ENCODE assay signal across 10 mouse cellular contexts in the genomic region with DNA sequence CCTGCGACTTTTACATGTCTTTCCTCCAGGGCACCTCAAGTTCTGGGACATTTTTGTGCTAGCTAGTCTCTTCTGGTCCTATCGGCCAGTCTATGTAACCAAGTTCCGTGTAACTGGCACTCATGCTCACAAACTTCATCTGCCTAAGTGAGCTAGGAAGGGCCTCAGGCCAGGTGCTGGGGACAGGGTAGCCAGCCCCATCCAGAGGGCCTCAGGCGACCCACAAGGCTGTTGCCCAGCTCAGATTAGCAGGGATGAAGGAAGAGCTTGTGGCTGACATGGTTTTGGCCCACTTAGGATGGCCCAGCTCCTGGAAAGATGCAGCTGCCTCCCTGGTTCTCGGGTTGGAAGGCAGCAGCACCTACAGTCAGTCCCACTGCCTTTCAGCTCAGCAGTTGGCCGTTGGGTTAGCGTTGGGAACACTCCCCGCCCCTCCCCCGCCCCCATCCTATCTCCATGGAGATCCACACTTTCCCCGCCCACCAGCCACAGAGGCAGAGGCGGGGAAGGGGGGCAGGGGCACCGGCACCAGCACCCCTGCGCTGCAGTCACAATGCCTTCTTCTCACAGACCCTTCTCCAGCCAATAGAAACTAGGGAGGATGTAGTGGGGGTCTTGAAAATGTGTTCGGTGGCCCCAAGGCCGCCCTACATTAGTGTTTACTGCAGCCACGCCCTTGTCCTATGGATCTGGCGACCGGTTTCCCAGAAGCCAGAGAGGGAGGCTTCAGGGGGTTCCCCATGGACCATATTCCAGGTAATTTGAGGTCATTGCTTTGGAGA. TPM values are rescaled to one million over a fixed set of nuclear protein-coding genes. Genes with fewer than 3 reads are reported as not detected.
DNase-seq lines count a peak whose midpoint lies in the region; ATAC-seq and TF ChIP-seq lines count a peak whose summit lies in the region.
"Had no signal": no experiment of that assay in that cellular context is flagged by ENCODE, and none has a peak within 500 bp of the region (broad histone marks: within the 10 kb centered on the region; RNA-seq: fewer than 3 reads in every experiment).

No protein-coding gene starts in this region.

- H3K36me3 ChIP-seq in G1E (replicated peaks): peaks cover 32% of the 10 kb centered on the region
- no peaks in the 10 kb centered on the region; the same call in 1 of the 2 replicates for H3K36me3 ChIP-seq in liver, embryonic 16.5 days (ENCODE audit: control insufficient read depth, insufficient read depth)

- peak overlapping the region; percentile 63; the same call in 1 of the 2 replicates for H3K4me3 ChIP-seq in G1E (ENCODE audit: low read depth, low read length)
- no peak overlapping the region for H3K4me3 ChIP-seq in embryonic fibroblast, embryonic 13.5 days (ENCODE audit: insufficient read depth, low read length)
- peak overlapping the region; percentile 41 for H3K4me3 ChIP-seq in liver, embryonic 16.5 days (ENCODE audit: low read depth, low read length)
- H3K4me3 ChIP-seq: megakaryocyte, embryonic 14.5 days had no signal

- H3K9me3 ChIP-seq in G1E (replicated peaks): no peaks in the 10 kb centered on the region
- H3K9me3 ChIP-seq in liver, embryonic 16.5 days (replicated peaks; ENCODE audit: control insufficient read depth, low read length): no peaks in the 10 kb centered on the region
- H3K9me3 ChIP-seq: megakaryocyte, embryonic 14.5 days had no signal

- ATAC-seq in G1E (ENCODE audit: extremely low read depth, insufficient number of reproducible peaks, low FRiP score, poor library complexity, severe bottlenecking): 0 out of 2 replicates have a peak, but pooled peaks have one; percentile 26
- peak; percentile 72 for ATAC-seq in liver, embryonic 16.5 days (ENCODE audit: low read depth)
- ATAC-seq: Patski had no signal

- peaks cover 61% of the 10 kb centered on the region for H3K4me1 ChIP-seq in G1E (ENCODE audit: insufficient read depth, low read depth, low read length)
- H3K4me1 ChIP-seq in embryonic fibroblast, embryonic 13.5 days (ENCODE audit: control insufficient read depth, insufficient read depth, low read length): peaks cover 12% of the 10 kb centered on the region
- peaks cover 16% of the 10 kb centered on the region for H3K4me1 ChIP-seq in liver, embryonic 16.5 days (ENCODE audit: control insufficient read depth, low read depth, low read length)

- peak overlapping the region; percentile 42 for H3K4me2 ChIP-seq in liver, embryonic 16.5 days (ENCODE audit: low read depth, low read length)

- no peak for TF ChIP-seq CTCF in G1E (IDR thresholded peaks at IDR 0.05; ENCODE audit: low read depth, low read length)
- TF ChIP-seq CTCF in embryonic fibroblast, embryonic 13.5 days (IDR thresholded peaks at IDR 0.05; ENCODE audit: borderline replicate concordance, insufficient read depth, low read length): no peak

- intact Hi-C loops in gastrocnemius, postnatal 14 days (cut with DNase I; ENCODE audit: low total_unique reads): loop anchor here (5.0 kb wide), 1 partner anchor 87 kb away; no protein-coding TSS in a partner anchor

- H3K27me3 ChIP-seq in G1E (ENCODE audit: insufficient read depth, low read length): peaks cover 2% of the 10 kb centered on the region; the same call in 1 of the 2 replicates
- no peaks in the 10 kb centered on the region for H3K27me3 ChIP-seq in liver, embryonic 16.5 days (ENCODE audit: control insufficient read depth, insufficient read depth, low read depth, low read length)
- H3K27me3 ChIP-seq: Patski had no signal

- WGBS in liver, embryonic 16.5 days (ENCODE audit: insufficient replicate concordance): 14% methylated on average over 16 of the region's 18 CpGs

- H3K9ac ChIP-seq in liver, embryonic 16.5 days (ENCODE audit: low read depth, low read length): no peak overlapping the region

- H3K27ac ChIP-seq in embryonic fibroblast, embryonic 13.5 days (ENCODE audit: insufficient read depth, low read length): no peak overlapping the region
- peak overlapping the region; percentile 61; the same call in 1 of the 2 replicates for H3K27ac ChIP-seq in liver, embryonic 16.5 days (ENCODE audit: low read length)

- TF ChIP-seq POLR2A in embryonic fibroblast, embryonic 13.5 days (IDR thresholded peaks at IDR 0.05; ENCODE audit: low read depth, low read length): peak; percentile 51

- DNase-seq in gastrocnemius, postnatal 14 days: peak; percentile 24
- no peak for DNase-seq in gastrocnemius, postnatal 4 days (ENCODE audit: low spot score in 2 of 2)
- peak; percentile 40 for DNase-seq in G1E (ENCODE audit: low spot score)
- DNase-seq in kidney, postnatal 4 days: peak; percentile 64 to 77
- peak; percentile 65 for DNase-seq in right cerebral cortex, postnatal 14 days
- DNase-seq in cerebellum, adult 8-10 months: no peak

RNA-seq across cellular contexts. Expression of a gene that starts 12.5 kb away (rescaled TPM):
- 1 to 10 TPM; 7.4 to 7.8 TPM for total RNA-seq in gastrocnemius, postnatal 14 days (2021)
- total RNA-seq in gastrocnemius, postnatal 4 days (2021): 10 to 100 TPM; 31.9 to 40.7 TPM
- total RNA-seq in G1E (2014; fragmentation: Nextera tagmentation) (not detected in 2 replicates), G1E (2017) (not detected in 2 replicates)
- not detected in 2 replicates for polyA plus RNA-seq in G1E (2012)
- polyA plus RNA-seq in embryonic fibroblast, embryonic 13.5 days (2011; ENCODE audit: insufficient read length, low read depth, missing spikeins): 11.4 and 17.0 TPM in 2 replicates
- 0.55 and 0.79 TPM in 2 replicates for polyA plus RNA-seq in liver, embryonic 16.5 days (2015; fragmentation: Nextera tagmentation; extraction: Ambion mirVana)

RNA-seq across cellular contexts. Expression of a gene that starts 51.1 kb away (rescaled TPM):
- total RNA-seq in gastrocnemius, postnatal 14 days (2021): 100 to 1,000 TPM; 208 to 236 TPM
- 100 to 1,000 TPM; 193 to 208 TPM for total RNA-seq in gastrocnemius, postnatal 4 days (2021)
- 419 and 473 TPM in 2 replicates for total RNA-seq in G1E (2014; fragmentation: Nextera tagmentation)
- total RNA-seq in G1E (2017): 80.7 and 101 TPM in 2 replicates
- polyA plus RNA-seq in G1E (2012): 89.5 and 89.9 TPM in 2 replicates
- polyA plus RNA-seq in embryonic fibroblast, embryonic 13.5 days (2011; ENCODE audit: insufficient read length, low read depth, missing spikeins): 255 and 279 TPM in 2 replicates
- polyA plus RNA-seq in liver, embryonic 16.5 days (2015; fragmentation: Nextera tagmentation; extraction: Ambion mirVana): 112 and 113 TPM in 2 replicates

Comparison
In these comparisons a context has a peak if more than half of its experiments do, and no peak if none do; other contexts are left out.
1. DNase-seq: peak in gastrocnemius, postnatal 14 days (single experiment), G1E (single experiment), kidney, postnatal 4 days (2 of 2) and right cerebral cortex, postnatal 14 days (single experiment); none in gastrocnemius, postnatal 4 days (0 of 2) and cerebellum, adult 8-10 months (single experiment).
2. RNA of a gene that starts 12.5 kb away (total RNA-seq): 31.9 to 40.7 TPM in gastrocnemius, postnatal 4 days and 7.4 to 7.8 TPM in gastrocnemius, postnatal 14 days; not detected in G1E; every median in the first group is over 4 times any median in the second.